Mouse (Mus musculus) liver, postnatal 0 days (tissue): ENCODE results near the gene Nme2. TPM values are rescaled to one million over a fixed set of nuclear protein-coding genes. Genes with fewer than 3 reads are reported as not detected.

Experiments
- ATAC-seq: fragments of 200-750 bp; cut with Nextera tagmentation; 2 replicates; pipeline ENCODE4 v1.8.0; 2017; ENCODE audit warnings: mild to moderate bottlenecking, moderate library complexity
- DNase-seq: peaks from one replicate; pipeline ENCODE4 v3.0.0-alpha.2; 2016
- H3K27ac ChIP-seq: fragments of 300-500 bp; sonication (generic); 2 replicates; pipeline ENCODE4 v1.5.1; 2014; ENCODE audit warnings: antibody characterized with exemption, moderate library complexity, mild to moderate bottlenecking, low read depth
- H3K27me3 ChIP-seq: fragments of 300-500 bp; sonication (generic); 2 replicates; pipeline ENCODE4 v1.6.1; 2014; ENCODE audit warnings: low read length, control low read depth, mixed read lengths; ENCODE audit not compliant: insufficient read depth
- H3K36me3 ChIP-seq: fragments of 300-500 bp; sonication (generic); replicated peaks from 2 replicates; pipeline ENCODE4 v1.6.1; 2014; ENCODE audit warnings: mild to moderate bottlenecking, control low read depth, low read length, moderate library complexity, mixed read lengths; ENCODE audit not compliant: insufficient read depth
- H3K4me1 ChIP-seq: fragments of 300-500 bp; sonication (generic); 2 replicates; pipeline ENCODE4 v1.6.1; 2014; ENCODE audit warnings: antibody characterized with exemption, mild to moderate bottlenecking, control low read depth; ENCODE audit not compliant: insufficient read depth
- H3K4me2 ChIP-seq: fragments of 300-500 bp; sonication (generic); 2 replicates; pipeline ENCODE4 v1.6.1; 2014; ENCODE audit warnings: low read depth, mild to moderate bottlenecking, low read length, moderate library complexity, mixed read lengths
- H3K4me3 ChIP-seq: fragments of 300-500 bp; sonication (generic); 2 replicates; pipeline ENCODE4 v1.5.1; 2014; ENCODE audit warnings: low read depth, low read length
- H3K9ac ChIP-seq: fragments of 300-500 bp; sonication (generic); replicated peaks from 2 replicates; pipeline ENCODE4 v1.6.1; 2014; ENCODE audit warnings: mild to moderate bottlenecking, moderate library complexity
- H3K9me3 ChIP-seq: fragments of 300-500 bp; sonication (generic); 2 replicates; pipeline ENCODE4 v1.6.1; 2016; ENCODE audit warnings: mild to moderate bottlenecking, control low read depth, low read length, mixed read lengths
- CTCF ChIP-seq: sonication (generic); IDR thresholded peaks from 2 replicates; pipeline ENCODE4 v1.5.1; 2016; ENCODE audit warnings: antibody characterized with exemption, low read depth
- EP300 ChIP-seq: IDR thresholded peaks from 2 replicates; pipeline ENCODE4 v1.6.1; 2016; ENCODE audit warnings: antibody characterized with exemption, low read depth, mild to moderate bottlenecking
- WGBS: fragments of 180-500 bp; shearing (Covaris S2); extraction: QIAGEN DNeasy Blood & Tissue Kit; methylation state at CpG from one replicate; pipeline ENCODE4 v1.1.7; 2014; ENCODE audit not compliant: insufficient replicate concordance; 5-methylcytosine and 5-hydroxymethylcytosine counted together
- polyA plus RNA-seq: library from polyadenylated mRNA; unstranded; fragments of >200 nt; fragmentation: Nextera tagmentation; extraction: Ambion mirVana; gene quantifications from 2 replicates; pipeline ENCODE4 v1.2.1, GENCODE M21; 2015

Nme2 gene
- polyA plus RNA-seq, 1 experiment from 2014 or later = 166 TPM

GRCm38 (mm10) chr11:93906834-93907233 is 49.2 kb downstream of the Nme2 start:
- Histone ChIP-seq H3K4me1 (peaks cover 4% of the 10 kb centered on the region; the same call in 1 of the 2 replicates), H3K36me3 (peaks cover 43% of the 10 kb centered on the region), H3K9ac (no peak overlapping the region), H3K9me3 (no peaks in the 10 kb centered on the region), H3K27me3 (no peaks in the 10 kb centered on the region), H3K4me3 (no peak overlapping the region), H3K27ac (no peak overlapping the region), H3K4me2 (no peak overlapping the region)
- DNase-seq (no peak), ATAC-seq (no peak)
- 64% methylated on average over 4 of the region's 4 CpGs for WGBS
- TF ChIP-seq EP300 = no peak
- TF ChIP-seq CTCF = no peak

Other genes starting within 250 kb of the Nme2 start
- 9.1 and 9.9 TPM in 2 replicates for gene Utp18, start 70.5 kb downstream of the Nme2 start, polyA plus RNA-seq
- 4.5 and 5.2 TPM in 2 replicates for gene Mbtd1, start 70.4 kb downstream of the Nme2 start, polyA plus RNA-seq
- gene Gm20390, start 12.0 kb upstream of the Nme2 start, polyA plus RNA-seq = 143 and 158 TPM in 2 replicates
- 73.5 and 84.8 TPM in 2 replicates for gene Nme1, start 12.3 kb upstream of the Nme2 start, polyA plus RNA-seq
- 21.3 and 22.8 TPM in 2 replicates for gene Spag9, start 39.8 kb upstream of the Nme2 start, polyA plus RNA-seq